Mouse (Mus musculus): Measurements from ENCODE around the gene Kcnj5. TPM values are rescaled to one million over a fixed set of nuclear protein-coding genes. Genes with fewer than 3 reads are reported as not detected.

The Kcnj5 gene
- total RNA-seq, 2 experiments from 2014 or later, result 0.80 TPM; not detected in 1

DNA sequence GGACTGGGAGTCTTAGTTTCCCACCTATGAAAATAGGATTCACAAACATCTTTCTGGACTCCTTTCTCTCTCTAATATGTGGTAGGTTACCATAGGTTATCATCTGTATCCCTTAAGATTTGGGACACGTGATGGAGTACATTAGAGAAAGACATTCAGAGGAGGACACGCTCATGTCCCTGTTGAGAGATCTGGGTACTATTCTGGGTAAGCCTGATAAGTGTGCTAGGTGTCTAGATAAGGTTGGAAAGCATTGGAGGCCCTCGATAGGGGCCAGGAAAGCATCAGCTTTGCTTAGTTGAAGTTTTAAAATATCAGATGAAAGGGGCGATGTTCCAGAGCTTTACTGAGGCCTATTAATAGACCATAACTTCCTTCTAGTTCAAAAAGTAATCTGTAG is 15.4 kb downstream of the Kcnj5 start:
- ATAC-seq (replicated peaks; ENCODE audit: low FRiP score, low TSS enrichment, poor library complexity, severe bottlenecking), result no peak

DNA sequence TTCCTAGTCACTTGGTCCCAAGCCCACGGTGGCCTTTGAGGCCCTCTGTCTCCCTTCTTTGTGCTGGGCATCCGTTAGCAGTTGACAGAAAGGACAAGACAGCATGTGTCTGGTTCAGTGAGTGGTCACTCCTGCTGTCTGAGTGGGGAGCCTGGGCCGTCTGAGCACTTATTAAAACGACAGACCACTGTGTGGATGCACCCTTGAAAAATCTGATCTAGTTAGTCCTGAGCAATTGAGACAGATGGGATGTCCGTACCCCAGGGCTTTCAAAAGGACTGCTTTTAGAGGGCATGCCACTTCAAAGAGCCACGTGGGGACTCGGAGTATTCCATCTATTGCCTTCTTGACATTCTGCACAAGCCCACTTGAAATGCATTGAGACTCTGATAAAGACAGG is 20.5 kb downstream of the Kcnj5 start:
- ATAC-seq (replicated peaks; ENCODE audit: low FRiP score, low TSS enrichment, poor library complexity, severe bottlenecking), result no peak

DNA sequence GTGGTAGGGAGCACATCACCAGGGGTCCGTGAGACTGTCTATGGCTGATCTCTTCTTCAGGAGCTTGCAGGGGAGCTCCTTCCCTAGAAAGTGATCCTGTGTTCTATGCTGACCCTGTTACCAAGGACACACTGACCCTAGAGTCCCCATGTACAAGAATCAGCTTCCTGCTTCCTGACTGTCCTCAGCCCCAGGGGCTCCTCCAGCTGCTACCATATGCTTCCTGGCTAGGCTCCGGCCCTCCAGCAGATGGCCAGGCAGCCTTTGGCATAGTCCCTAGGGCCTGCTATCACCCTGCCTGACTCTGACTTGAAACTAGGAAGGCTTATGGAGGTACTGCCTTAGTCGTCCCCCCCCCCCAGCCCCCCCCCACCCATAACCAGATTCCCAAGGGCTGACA is 24.0 kb downstream of the Kcnj5 start:
- no peak for ATAC-seq (replicated peaks; ENCODE audit: low FRiP score, low TSS enrichment, poor library complexity, severe bottlenecking)

DNA sequence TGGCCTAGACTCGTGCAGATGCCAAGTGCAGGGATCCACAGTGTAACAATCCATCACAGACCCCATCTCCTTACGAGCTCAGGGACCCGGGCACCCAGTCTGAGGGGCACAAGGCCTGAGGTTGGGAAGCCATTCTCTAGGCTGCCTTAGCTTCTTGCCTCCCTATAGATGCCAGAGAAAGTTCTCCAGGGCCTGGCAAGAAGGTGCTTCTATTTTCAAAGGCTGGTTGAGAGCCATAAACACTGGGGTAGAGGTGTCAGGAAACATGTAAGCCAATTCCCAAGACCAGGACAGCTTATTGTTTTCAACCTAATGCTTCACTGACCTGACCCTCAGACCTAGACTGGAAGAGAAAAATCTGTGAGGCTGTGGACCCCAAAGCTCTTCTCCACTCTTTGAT is 28.2 kb downstream of the Kcnj5 start:
- ATAC-seq (replicated peaks; ENCODE audit: low FRiP score, low TSS enrichment, poor library complexity, severe bottlenecking), result no peak

DNA sequence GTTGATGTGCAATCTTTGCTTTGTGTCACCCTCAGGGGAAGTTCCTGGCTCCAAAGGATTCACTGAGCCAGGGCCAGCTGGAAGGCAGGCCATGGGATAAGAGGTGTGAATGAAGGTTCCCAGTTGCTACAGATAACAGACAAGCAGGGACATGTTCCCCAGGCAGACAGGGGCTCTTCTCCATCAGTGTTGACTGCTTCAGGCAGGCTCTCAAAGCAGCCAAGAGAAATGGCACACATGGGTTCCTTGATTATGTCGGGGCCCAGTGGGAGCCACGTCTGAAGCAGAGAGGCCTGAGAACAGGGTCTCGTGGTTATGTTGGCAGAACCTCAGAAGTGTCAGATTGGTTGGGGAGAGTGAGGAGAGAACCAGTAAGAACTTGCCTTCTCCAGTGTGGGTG is 30.1 kb downstream of the Kcnj5 start:
- no peak for ATAC-seq (replicated peaks; ENCODE audit: low FRiP score, low TSS enrichment, poor library complexity, severe bottlenecking)

DNA sequence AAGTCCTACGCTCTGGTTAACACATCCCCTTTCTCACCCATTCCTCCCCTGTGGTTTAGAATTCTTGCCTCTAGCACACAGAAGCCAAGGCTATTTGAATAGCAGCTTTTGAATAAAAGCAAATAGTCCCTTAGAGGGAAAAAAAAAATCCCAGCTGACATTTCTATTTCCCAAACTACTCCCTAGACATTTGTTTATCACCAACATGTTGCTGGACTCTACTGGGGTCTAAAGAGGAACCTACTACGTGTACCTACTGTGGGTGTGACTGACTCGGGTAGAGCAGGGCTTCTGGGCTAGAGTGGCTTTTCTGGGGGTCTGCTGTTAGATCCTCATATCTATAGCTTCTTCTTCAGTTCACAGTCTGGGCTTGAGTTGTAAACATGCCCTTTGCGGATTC is 31.9 kb downstream of the Kcnj5 start:
- no peak for ATAC-seq (replicated peaks; ENCODE audit: low FRiP score, low TSS enrichment, poor library complexity, severe bottlenecking)

DNA sequence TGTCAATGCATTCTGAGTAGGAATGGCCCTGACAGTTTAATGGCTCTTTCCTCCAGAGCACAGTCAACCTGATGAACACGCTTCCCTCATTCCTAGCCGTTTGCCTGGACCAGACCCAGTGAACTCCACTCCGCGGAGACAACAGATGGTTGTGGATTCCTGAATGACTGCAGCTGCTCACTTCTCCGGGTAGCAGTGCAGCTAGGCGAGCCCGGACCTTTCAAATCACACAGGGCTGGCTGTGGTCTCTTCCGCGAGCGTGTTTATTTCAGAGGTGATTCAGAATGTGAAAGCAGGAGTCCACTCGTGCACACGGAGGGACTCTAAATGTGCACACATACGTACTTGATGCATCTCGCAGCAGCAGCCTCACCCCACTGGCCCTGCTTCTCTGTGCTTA is 32.4 kb downstream of the Kcnj5 start:
- no peak for ATAC-seq (replicated peaks; ENCODE audit: low FRiP score, low TSS enrichment, poor library complexity, severe bottlenecking)

DNA sequence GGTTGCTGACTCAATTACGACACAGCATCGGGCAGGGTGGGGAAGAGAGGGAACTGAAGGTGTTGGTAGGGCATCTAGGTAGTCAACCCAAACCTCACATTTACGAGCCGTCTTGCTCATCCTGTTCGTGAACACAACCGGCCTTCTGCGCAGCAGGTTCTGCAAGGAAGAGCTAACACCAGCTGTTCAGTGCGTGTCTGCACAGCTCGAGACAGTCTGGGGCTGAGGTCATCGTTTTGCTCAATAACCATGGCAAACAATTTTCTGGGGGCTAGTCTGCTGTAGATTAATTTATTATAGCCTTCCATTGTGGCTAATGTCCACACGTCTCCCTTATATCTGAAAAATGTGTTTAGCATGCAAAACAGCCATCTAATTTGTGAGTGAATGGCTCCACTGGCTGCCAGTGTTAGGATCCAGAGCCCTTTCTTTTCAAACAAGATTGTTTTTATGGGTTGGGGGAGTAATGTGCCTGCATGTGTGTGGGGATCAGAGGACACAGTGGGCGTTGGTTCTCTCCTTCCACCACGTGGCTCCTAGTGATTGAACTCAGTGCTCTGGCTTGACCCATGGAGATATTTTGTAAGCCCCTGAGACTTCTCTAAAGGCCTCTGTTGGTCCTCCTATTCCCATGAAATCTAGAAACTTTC is 41.5 kb downstream of the Kcnj5 start:
- ATAC-seq (replicated peaks; ENCODE audit: low FRiP score, low TSS enrichment, poor library complexity, severe bottlenecking), result no peak

DNA sequence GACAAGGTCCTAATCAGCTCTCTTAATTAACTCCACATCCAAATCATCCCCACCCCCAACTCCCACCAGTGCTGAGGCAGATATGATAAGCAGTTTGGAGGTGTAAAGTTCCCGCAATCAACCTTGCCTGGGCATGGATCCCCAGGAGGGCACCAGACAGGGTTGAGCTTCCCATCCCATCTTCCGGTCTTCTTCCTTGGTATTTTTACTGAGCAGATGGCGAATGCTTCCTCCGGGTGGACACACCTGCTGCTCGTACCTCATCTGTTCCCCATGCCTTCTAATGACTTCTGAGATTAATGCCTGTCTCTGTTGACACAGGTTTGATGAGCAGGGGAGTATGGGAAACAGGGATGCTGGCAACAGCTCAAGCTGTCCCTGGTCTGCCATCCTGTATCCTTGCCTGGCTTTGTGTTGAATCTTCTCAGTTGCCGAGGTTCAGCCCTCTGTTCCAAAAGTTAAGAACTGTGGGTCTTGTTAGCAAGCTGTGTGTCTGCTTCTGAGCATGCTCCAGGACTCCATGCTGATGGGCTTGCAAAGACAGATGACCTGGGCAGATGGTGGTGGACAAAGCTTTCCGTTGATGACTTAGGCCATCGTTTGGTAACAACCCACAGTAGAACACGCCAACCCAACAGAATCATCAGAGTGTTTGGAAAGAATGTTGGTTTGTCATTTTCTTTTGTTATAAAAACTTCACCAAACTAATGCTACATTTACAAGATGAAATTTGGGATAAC is 48.9 kb downstream of the Kcnj5 start:
- no peak for ATAC-seq (replicated peaks; ENCODE audit: low FRiP score, low TSS enrichment, poor library complexity, severe bottlenecking)

DNA sequence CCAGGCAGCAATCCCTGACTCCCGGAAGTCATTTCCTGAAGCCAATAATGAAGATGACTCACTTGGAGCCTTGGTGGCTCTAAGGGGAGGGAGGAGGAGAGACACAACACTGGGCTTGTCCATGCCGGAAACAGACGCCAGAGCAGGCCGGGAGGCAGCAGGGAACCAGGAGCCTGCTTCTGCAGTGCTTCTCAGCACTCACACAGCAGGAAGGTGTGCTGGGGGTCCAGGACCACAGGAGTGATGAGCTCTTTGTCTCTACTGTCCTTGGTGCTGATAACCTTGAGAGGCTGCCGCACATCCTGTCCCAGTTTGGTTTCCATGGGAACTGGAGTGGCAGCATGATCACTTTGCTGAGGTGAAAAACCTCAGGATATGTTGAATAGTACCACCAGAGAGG is 51.5 kb downstream of the Kcnj5 start:
- ATAC-seq (replicated peaks; ENCODE audit: low FRiP score, low TSS enrichment, poor library complexity, severe bottlenecking), result 0 out of 2 replicates have a peak, but pooled peaks have one; percentile 12

DNA sequence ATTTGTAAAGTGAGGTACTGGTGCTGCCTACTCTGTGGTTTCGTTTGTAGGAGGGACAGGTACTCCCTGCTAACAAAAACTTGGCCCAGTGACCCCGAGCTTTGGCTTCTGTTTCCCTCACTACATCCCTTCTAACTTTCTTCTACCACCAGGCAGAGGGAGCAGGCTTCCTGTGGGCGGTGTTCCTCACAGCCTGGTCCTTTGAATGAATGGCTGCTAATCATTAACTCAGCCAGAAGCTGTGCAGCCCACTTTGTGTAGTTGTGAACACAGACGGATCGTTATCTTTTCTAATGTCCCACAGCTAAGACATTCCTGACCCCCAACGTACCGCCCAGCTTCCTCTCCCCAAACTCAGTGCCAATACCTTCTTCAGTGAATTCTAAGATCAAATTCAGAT is 52.5 kb downstream of the Kcnj5 start:
- ATAC-seq (replicated peaks; ENCODE audit: low FRiP score, low TSS enrichment, poor library complexity, severe bottlenecking), result no peak

DNA sequence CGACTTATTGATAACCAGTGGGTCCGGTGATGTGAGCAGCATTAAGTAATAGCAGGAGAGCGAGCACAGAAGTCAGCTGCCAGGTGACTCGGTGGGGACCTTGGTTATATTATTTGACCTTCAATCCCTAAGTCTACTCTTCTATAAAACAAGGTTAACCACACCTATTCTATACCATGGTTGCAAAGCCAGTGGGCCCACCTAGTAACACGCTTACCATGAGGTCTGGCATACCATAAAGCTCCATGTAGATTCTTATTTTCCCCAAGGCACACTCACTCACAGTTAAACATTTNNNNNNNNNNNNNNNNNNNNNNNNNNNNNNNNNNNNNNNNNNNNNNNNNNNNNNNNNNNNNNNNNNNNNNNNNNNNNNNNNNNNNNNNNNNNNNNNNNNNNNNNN is 60.6 kb downstream of the Kcnj5 start:
- ATAC-seq (replicated peaks; ENCODE audit: low FRiP score, low TSS enrichment, poor library complexity, severe bottlenecking), result no peak

DNA sequence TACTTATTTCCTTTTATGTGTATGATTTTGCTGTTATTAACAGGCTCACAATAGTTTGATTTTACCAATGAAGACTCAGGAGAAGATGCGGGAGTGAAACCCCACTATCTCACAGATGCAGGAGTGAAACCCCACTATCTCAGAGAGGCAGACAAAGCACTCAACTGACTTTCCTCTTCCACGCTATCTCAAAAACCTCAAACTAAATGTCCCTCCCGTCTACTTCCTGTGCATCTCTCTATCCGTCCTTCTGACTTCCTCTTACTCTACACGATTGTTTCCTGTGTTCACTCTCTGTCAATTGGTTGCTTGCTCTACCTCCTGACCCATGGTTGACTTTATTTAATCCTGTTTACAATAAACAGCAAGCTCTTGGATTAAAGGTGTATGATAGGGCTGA is 63.7 kb downstream of the Kcnj5 start:
- ATAC-seq (replicated peaks; ENCODE audit: low FRiP score, low TSS enrichment, poor library complexity, severe bottlenecking), result peak; percentile 92

DNA sequence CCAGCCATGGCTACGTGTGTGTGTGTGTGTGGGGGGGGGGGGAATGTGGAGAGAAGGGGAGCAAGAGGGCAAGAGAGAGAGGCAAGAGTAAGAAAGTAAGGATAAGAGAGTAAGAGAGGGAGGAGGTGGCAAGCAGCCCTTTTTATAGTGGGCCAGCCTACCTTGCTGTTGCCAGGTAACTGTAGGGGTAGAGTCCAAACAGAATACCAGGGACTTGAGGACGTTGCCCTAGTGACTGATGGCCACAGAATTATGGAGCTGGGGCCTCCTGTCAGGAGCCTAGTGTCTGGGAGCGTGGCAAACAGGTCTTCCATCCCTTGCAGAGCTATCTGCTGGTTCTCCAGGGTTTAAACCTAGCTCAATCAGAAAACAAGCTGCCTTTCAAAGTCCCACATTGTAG is 64.4 kb downstream of the Kcnj5 start:
- 0 out of 2 replicates have a peak, but pooled peaks have one; percentile 20 for ATAC-seq (replicated peaks; ENCODE audit: low FRiP score, low TSS enrichment, poor library complexity, severe bottlenecking)

DNA sequence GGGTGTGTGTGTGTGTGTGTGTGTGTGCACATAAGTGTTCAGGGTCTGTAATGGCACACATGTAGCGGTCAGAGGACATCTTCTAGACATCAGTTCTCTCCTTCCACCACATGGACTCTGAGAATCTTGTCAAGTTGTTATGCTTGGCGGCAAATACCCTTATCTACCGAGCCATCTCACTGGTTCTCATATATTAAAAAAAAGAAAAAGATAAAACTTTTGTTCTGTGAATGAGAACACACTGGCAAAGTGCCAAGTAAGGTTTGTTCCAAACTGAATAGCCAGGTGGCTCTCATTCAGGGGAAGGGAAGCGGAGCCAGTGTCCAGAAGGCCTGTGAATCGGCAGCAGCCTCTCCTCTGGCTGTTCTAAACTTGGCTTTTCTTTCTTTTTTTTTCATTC is 66.1 kb downstream of the Kcnj5 start:
- no peak for ATAC-seq (replicated peaks; ENCODE audit: low FRiP score, low TSS enrichment, poor library complexity, severe bottlenecking)

DNA sequence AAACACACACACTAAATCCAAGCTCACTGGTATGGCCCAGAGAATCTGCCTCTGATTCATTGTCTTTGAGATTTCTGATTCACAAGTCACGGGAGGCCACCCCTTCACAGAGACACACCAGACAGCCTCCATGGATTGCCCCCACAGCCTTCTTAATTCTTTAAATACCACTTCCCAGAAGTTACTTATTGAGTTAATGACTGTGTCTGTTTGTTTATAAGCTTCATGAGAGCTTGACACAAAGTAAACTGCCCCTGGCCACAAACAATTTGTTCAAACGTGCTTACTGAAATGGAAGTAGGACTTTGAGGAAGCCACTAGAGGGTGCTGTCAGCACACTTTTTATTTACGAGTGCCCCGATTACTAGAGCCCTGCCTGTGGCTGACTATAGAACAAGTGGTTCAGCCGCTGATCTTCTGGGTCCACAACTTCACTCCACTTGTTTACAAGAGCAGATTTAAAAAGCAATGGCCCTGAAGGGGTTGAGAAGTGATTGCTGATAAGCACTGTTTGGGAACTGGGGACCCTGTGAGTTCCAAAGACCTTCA is 72.2 kb downstream of the Kcnj5 start:
- peak; percentile 81 for ATAC-seq (replicated peaks; ENCODE audit: low FRiP score, low TSS enrichment, poor library complexity, severe bottlenecking)

Other genes starting within 250 kb of the Kcnj5 start
- gene Arhgap32, start 228.2 kb downstream of the Kcnj5 start, total RNA-seq (2014; fragmentation: Nextera tagmentation), result 0.24 and 0.59 TPM in 2 replicates
- gene Arhgap32, start 228.2 kb downstream of the Kcnj5 start, total RNA-seq (2017), result 0.38 and 10.4 TPM in 2 replicates
- gene Kcnj1, start 28.1 kb upstream of the Kcnj5 start, total RNA-seq (2014; fragmentation: Nextera tagmentation), result not detected in 2 replicates
- not detected in 2 replicates for gene Kcnj1, start 28.1 kb upstream of the Kcnj5 start, total RNA-seq (2017)
- 8.9 and 18.6 TPM in 2 replicates for gene Fli1, start 198.5 kb upstream of the Kcnj5 start, total RNA-seq (2014; fragmentation: Nextera tagmentation)
- gene Fli1, start 198.5 kb upstream of the Kcnj5 start, total RNA-seq (2017), result 17.7 and 38.1 TPM in 2 replicates

Measured in megakaryocyte-erythroid progenitor cell, adult 5-6 weeks (primary cell).